9 mouse cellular contexts compared by ENCODE assay signal in the genomic region with DNA sequence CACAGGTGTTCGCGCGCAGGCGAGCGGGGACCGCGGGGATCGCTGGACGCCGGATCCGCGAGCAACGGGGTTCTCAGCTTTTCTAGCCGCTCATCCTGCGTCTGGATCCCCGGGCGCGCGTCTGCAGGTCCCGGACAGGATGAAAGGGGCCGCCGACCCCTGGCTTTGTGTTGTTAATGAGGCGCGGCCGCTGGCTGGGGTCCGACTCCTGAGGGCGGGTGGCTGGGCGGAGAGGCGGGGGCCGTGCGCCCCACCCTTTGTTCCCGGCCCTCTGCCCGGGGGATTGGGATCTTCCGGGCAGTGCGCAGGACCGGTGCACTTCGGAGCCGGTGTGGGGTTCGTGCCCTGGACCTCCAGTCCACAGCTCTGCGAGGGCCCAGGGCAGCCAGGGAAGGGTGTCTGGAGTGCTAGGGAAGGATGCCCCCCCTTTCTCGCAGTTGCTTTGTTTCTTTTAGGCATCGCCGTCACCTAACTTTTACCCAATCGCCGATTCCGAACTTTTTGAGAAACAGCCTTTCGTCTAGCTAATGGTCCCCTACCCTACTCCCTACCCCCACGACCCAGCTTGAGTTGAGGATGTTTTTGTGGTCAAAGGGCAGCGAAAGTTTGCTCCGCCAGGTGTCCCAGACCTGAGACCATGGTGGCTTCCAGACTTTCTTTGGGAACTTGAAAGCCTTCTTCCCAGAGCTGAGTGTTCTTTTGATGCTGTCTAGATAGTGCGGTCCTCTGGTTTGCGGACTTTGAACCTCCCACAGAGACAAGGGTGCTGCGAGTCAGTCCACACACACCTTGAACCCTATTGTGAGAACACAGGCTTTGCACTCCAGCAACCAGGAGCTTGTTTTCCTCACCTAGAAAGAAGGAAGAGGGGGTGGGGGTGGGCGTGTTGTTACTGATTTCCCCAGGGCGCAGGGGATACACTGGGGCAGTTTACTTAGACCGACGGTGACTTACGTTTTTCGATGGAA. TPM values are rescaled to one million over a fixed set of nuclear protein-coding genes. Genes with fewer than 3 reads are reported as not detected.
A peak's percentile ranks its signal among the peaks of the same experiment; 100 is the strongest.
DNase-seq lines count a peak whose midpoint lies in the region; ATAC-seq and TF ChIP-seq lines count a peak whose summit lies in the region.
"Had no signal": no experiment of that assay in that cellular context is flagged by ENCODE, and none has a peak within 500 bp of the region (broad histone marks: within the 10 kb centered on the region; RNA-seq: fewer than 3 reads in every experiment).

No protein-coding gene starts in this region.

- peak overlapping the region; percentile 79 for H3K4me2 ChIP-seq in embryonic facial prominence, embryonic 13.5 days
- peak overlapping the region; percentile 97 for H3K4me2 ChIP-seq in heart, embryonic 15.5 days
- peak overlapping the region; percentile 93 for H3K4me2 ChIP-seq in midbrain, embryonic 12.5 days (replicated peaks)

- TF ChIP-seq CTCF in C2C12 (IDR thresholded peaks at IDR 0.05; ENCODE audit: control insufficient read depth, insufficient read depth, insufficient read length), result no peak

- peak; percentile 42 for DNase-seq in adrenal gland, postnatal 10 days
- no peak for DNase-seq in adrenal gland, postnatal 4 days (ENCODE audit: low spot score in 2 of 2)
- DNase-seq in kidney, postnatal 4 days, result peak; percentile 66 to 76
- DNase-seq in thymus, postnatal 4 days, result peak; percentile 55

- H3ac ChIP-seq in C2C12 (ENCODE audit: control insufficient read depth, insufficient read length, low read depth), result peak overlapping the region; percentile 89

- peak overlapping the region; percentile 49 for H3K4me3 ChIP-seq in C2C12 (ENCODE audit: insufficient read depth, poor library complexity, severe bottlenecking)
- peak overlapping the region; percentile 75 for H3K4me3 ChIP-seq in embryonic facial prominence, embryonic 13.5 days
- H3K4me3 ChIP-seq in heart, embryonic 15.5 days, result peak overlapping the region; percentile 78
- peak overlapping the region; percentile 85 for H3K4me3 ChIP-seq in midbrain, embryonic 12.5 days

- peak overlapping the region; percentile 90 for H3K9ac ChIP-seq in embryonic facial prominence, embryonic 13.5 days
- peak overlapping the region; percentile 72 for H3K9ac ChIP-seq in heart, embryonic 15.5 days
- peak overlapping the region; percentile 80 for H3K9ac ChIP-seq in midbrain, embryonic 12.5 days (replicated peaks)

- WGBS in embryonic facial prominence, embryonic 13.5 days, result under 1% methylated on average over 59 of the region's 59 CpGs
- under 1% methylated on average over 59 of the region's 59 CpGs for WGBS in heart, embryonic 15.5 days
- WGBS in midbrain, embryonic 12.5 days, result under 1% methylated on average over 54 of the region's 59 CpGs

- H3K36me3 ChIP-seq in C2C12 (ENCODE audit: control insufficient read depth, insufficient read depth), result no peaks in the 10 kb centered on the region
- no peaks in the 10 kb centered on the region for H3K36me3 ChIP-seq in embryonic facial prominence, embryonic 13.5 days
- H3K36me3 ChIP-seq in heart, embryonic 15.5 days, result no peaks in the 10 kb centered on the region
- H3K36me3 ChIP-seq in midbrain, embryonic 12.5 days, result no peaks in the 10 kb centered on the region

- H3K79me3 ChIP-seq in C2C12 (ENCODE audit: low read depth), result no peaks in the 10 kb centered on the region

- H3K27ac ChIP-seq in embryonic facial prominence, embryonic 13.5 days, result peak overlapping the region; percentile 81
- peak overlapping the region; percentile 60 for H3K27ac ChIP-seq in heart, embryonic 15.5 days
- H3K27ac ChIP-seq in midbrain, embryonic 12.5 days (replicated peaks), result peak overlapping the region; percentile 79

- H3K9me3 ChIP-seq in embryonic facial prominence, embryonic 13.5 days, result no peaks in the 10 kb centered on the region
- H3K9me3 ChIP-seq in heart, embryonic 15.5 days (replicated peaks), result no peaks in the 10 kb centered on the region
- no peaks in the 10 kb centered on the region for H3K9me3 ChIP-seq in midbrain, embryonic 12.5 days

- H3K27me3 ChIP-seq in C2C12 (ENCODE audit: control insufficient read depth, insufficient read depth, insufficient read length), result no peaks in the 10 kb centered on the region
- no peaks in the 10 kb centered on the region for H3K27me3 ChIP-seq in embryonic facial prominence, embryonic 13.5 days
- no peaks in the 10 kb centered on the region for H3K27me3 ChIP-seq in heart, embryonic 15.5 days
- peaks cover 56% of the 10 kb centered on the region for H3K27me3 ChIP-seq in midbrain, embryonic 12.5 days

- peaks cover 46% of the 10 kb centered on the region for H3K4me1 ChIP-seq in embryonic facial prominence, embryonic 13.5 days
- H3K4me1 ChIP-seq in heart, embryonic 15.5 days (replicated peaks), result peaks cover 32% of the 10 kb centered on the region
- peaks cover 15% of the 10 kb centered on the region for H3K4me1 ChIP-seq in midbrain, embryonic 12.5 days

- ATAC-seq in embryonic facial prominence, embryonic 13.5 days (ENCODE audit: insufficient number of reproducible peaks, insufficient read depth, low FRiP score, low TSS enrichment, low read depth), result peak; percentile 15; the same call in 1 of the 2 replicates
- ATAC-seq in heart, embryonic 15.5 days (replicated peaks; ENCODE audit: insufficient number of reproducible peaks, insufficient read depth, low FRiP score, low read depth), result peak; percentile 54
- ATAC-seq in midbrain, embryonic 12.5 days (ENCODE audit: low FRiP score, low read depth), result peak; percentile 69

- H3K79me2 ChIP-seq in C2C12 (ENCODE audit: control insufficient read depth, insufficient read depth), result no peaks in the 10 kb centered on the region

TF ChIP-seq in C2C12, 6 proteins besides CTCF, POLR2A, EP300 and RAD21:
- TF ChIP-seq MAX (IDR thresholded peaks at IDR 0.05) (no peak), FOSL1 (IDR thresholded peaks at IDR 0.05; ENCODE audit: insufficient read depth, low read length, poor library complexity, severe bottlenecking) (no peak), MYOD1 (IDR thresholded peaks at IDR 0.05; ENCODE audit: control insufficient read depth, insufficient read length, low read depth) (no peak), MYOG (IDR thresholded peaks at IDR 0.05; ENCODE audit: control insufficient read depth, extremely low read depth, insufficient read length) (no peak), CEBPB (IDR thresholded peaks at IDR 0.05; ENCODE audit: low read depth) (no peak), USF1 (IDR thresholded peaks at IDR 0.05; ENCODE audit: low read depth) (no peak)

RNA-seq across cellular contexts. Expression of gene Il17rd, which starts 0.8 kb away (rescaled TPM):
- total RNA-seq in adrenal gland, postnatal 10 days (2021), result 1 to 10 TPM; 3.9 to 4.7 TPM
- 10 to 100 TPM in 1 of 2 experiments, 1 to 10 TPM in 1; 7.1 to 10.1 TPM for total RNA-seq in adrenal gland, postnatal 4 days (2021)
- 1.2 TPM for polyA plus RNA-seq in C2C12 (2012; fragmentation: generic; extraction: Trizol)
- polyA plus RNA-seq in embryonic facial prominence, embryonic 13.5 days (2015; fragmentation: Nextera tagmentation; extraction: Ambion mirVana), result 6.8 and 6.9 TPM in 2 replicates
- 1.1 and 1.2 TPM in 2 replicates for polyA plus RNA-seq in heart, embryonic 15.5 days (2015; fragmentation: Nextera tagmentation; extraction: Ambion mirVana)
- polyA plus RNA-seq in midbrain, embryonic 12.5 days (2016; fragmentation: Nextera tagmentation; extraction: Ambion mirVana), result 4.6 and 4.8 TPM in 2 replicates
- total RNA-seq: common myeloid progenitor, adult 5-6 weeks had no signal

RNA-seq across cellular contexts. Expression of gene Hesx1, which starts 45.3 kb away (rescaled TPM):
- under 1 TPM in 1 of 2 experiments, not detected in 1; 0.36 TPM for total RNA-seq in adrenal gland, postnatal 10 days (2021)
- total RNA-seq in adrenal gland, postnatal 4 days (2021), result under 1 TPM; 0.42 to 0.73 TPM
- not detected for polyA plus RNA-seq in C2C12 (2012; fragmentation: generic; extraction: Trizol)
- 0.21 and 0.28 TPM in 2 replicates for polyA plus RNA-seq in embryonic facial prominence, embryonic 13.5 days (2015; fragmentation: Nextera tagmentation; extraction: Ambion mirVana)
- 0.43 TPM in 1 of 2 replicates, not detected in the other for polyA plus RNA-seq in heart, embryonic 15.5 days (2015; fragmentation: Nextera tagmentation; extraction: Ambion mirVana)
- not detected in 2 replicates for polyA plus RNA-seq in midbrain, embryonic 12.5 days (2016; fragmentation: Nextera tagmentation; extraction: Ambion mirVana)

Comparison
In these comparisons a context has a peak if more than half of its experiments do, and no peak if none do; other contexts are left out.
1. DNase-seq: peak in adrenal gland, postnatal 10 days (single experiment), kidney, postnatal 4 days (2 of 2) and thymus, postnatal 4 days (single experiment); none in adrenal gland, postnatal 4 days (0 of 2).
2. ATAC-seq: peak in every context shown above with its lines; median percentile 69 in midbrain, embryonic 12.5 days; 54 in heart, embryonic 15.5 days; 15 in embryonic facial prominence, embryonic 13.5 days.
3. Peak in every context shown above with its lines, with median percentiles within 50 percentile points of each other: H3K4me3 ChIP-seq, H3K27ac ChIP-seq, H3K4me2 ChIP-seq and H3K9ac ChIP-seq.